9 mouse cellular contexts compared by ENCODE assay signal in the genomic region with DNA sequence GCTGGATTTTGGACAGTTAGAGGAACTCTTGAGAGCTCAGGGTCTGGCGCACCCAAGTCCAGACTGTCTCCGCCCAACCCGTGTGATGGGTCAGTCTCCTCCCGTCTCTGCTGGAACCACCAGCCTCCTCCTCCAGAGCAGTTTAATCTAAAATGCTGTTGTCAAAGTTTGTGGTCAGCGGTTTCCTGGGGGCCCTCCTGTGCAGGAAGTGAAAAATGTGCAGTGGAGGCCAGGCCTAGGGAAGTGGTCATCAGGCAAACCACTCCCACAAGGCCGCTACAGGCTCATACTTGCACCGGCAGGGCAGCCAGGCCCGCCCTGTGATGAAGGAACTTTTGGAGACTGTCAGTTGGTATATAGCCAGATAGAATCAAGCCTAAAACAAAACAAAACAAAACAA. TPM values are rescaled to one million over a fixed set of nuclear protein-coding genes. Genes with fewer than 3 reads are reported as not detected.
DNase-seq lines count a peak whose midpoint lies in the region; ATAC-seq and TF ChIP-seq lines count a peak whose summit lies in the region.
"Had no signal": no experiment of that assay in that cellular context is flagged by ENCODE, and none has a peak within 500 bp of the region (broad histone marks: within the 10 kb centered on the region; RNA-seq: fewer than 3 reads in every experiment).

No protein-coding gene starts in this region.

- H3K4me1 ChIP-seq in liver, adult 2 months (ENCODE audit: control insufficient read depth, insufficient read depth, low read length), result peaks cover 32% of the 10 kb centered on the region
- peaks cover 26% of the 10 kb centered on the region for H3K4me1 ChIP-seq in spleen, adult 2 months (ENCODE audit: control insufficient read depth, insufficient read depth, insufficient read length)

- WGBS in liver, adult 2 months, result 46% methylated on average over 8 of the region's 8 CpGs
- 12% methylated on average over 8 of the region's 8 CpGs for WGBS in spleen, adult 2 months

- DNase-seq in gastrocnemius, adult 18-20 months (ENCODE audit: low spot score), result peak; percentile 57
- DNase-seq in gastrocnemius, postnatal 4 days (ENCODE audit: low spot score in 2 of 2), result no peak
- peak; percentile 56 for DNase-seq in liver, adult 2 months (ENCODE audit: extremely low read depth, low read depth, low spot score)
- DNase-seq in spleen, adult 2 months (ENCODE audit: low read depth in 1 of 2, low spot score in 2 of 2), result peak; percentile 69 to 79
- DNase-seq in cerebellum, adult 11-12 months, result no peak

- peak; percentile 74 for ATAC-seq in granulocyte monocyte progenitor cell, adult 5-6 weeks (replicated peaks; ENCODE audit: poor library complexity, severe bottlenecking)
- ATAC-seq in erythroid progenitor cell, adult 5-6 weeks (replicated peaks; ENCODE audit: low FRiP score, poor library complexity, severe bottlenecking), result no peak
- no peak for ATAC-seq in frontal cortex, adult (ENCODE audit: low TSS enrichment)

- H3K9ac ChIP-seq in liver, adult 2 months (ENCODE audit: low read depth, low read length), result no peak overlapping the region
- H3K9ac ChIP-seq: neural tube, embryonic 12.5 days had no signal

- H3K4me3 ChIP-seq in liver, adult 2 months (ENCODE audit: insufficient read depth, low read depth, low read length), result no peak overlapping the region
- H3K4me3 ChIP-seq in spleen, adult 2 months (ENCODE audit: extremely low read depth, insufficient read depth, insufficient read length), result no peak overlapping the region
- H3K4me3 ChIP-seq: neural tube, embryonic 12.5 days had no signal

- peaks cover 28% of the 10 kb centered on the region; the same call in 1 of the 2 replicates for H3K79me2 ChIP-seq in liver, adult 2 months (ENCODE audit: control insufficient read depth, insufficient read depth, low read length)

- H3K27me3 ChIP-seq in liver, adult 2 months (ENCODE audit: control insufficient read depth, insufficient read depth, low read length), result no peaks in the 10 kb centered on the region
- H3K27me3 ChIP-seq in spleen, adult 2 months (ENCODE audit: control insufficient read depth, insufficient read depth, low read length), result no peaks in the 10 kb centered on the region

- H3K27ac ChIP-seq in liver, adult 2 months (replicated peaks; ENCODE audit: insufficient read depth, low read depth, low read length), result peak overlapping the region; percentile 93
- peak overlapping the region; percentile 38 for H3K27ac ChIP-seq in spleen, adult 2 months (ENCODE audit: insufficient read depth, low read length)
- H3K27ac ChIP-seq: neural tube, embryonic 12.5 days had no signal

- H3K36me3 ChIP-seq in liver, adult 2 months (ENCODE audit: control insufficient read depth, insufficient read depth, low read length), result no peaks in the 10 kb centered on the region
- H3K36me3 ChIP-seq in spleen, adult 2 months (ENCODE audit: control insufficient read depth, insufficient read depth, low read length), result no peaks in the 10 kb centered on the region
- H3K36me3 ChIP-seq: neural tube, embryonic 12.5 days had no signal

- no peak for TF ChIP-seq POLR2A in liver, adult 2 months (IDR thresholded peaks at IDR 0.05; ENCODE audit: extremely low read depth, insufficient read depth, low read length)
- TF ChIP-seq POLR2A in spleen, adult 2 months (IDR thresholded peaks at IDR 0.05; ENCODE audit: low read depth, low read length), result no peak

- no peak for TF ChIP-seq CTCF in liver, adult 2 months (IDR thresholded peaks at IDR 0.05; ENCODE audit: low read depth, low read length)
- TF ChIP-seq CTCF in spleen, adult 2 months (IDR thresholded peaks at IDR 0.05; ENCODE audit: extremely low read depth, insufficient read depth, insufficient read length, insufficient replicate concordance), result no peak

RNA-seq across cellular contexts. Expression of a gene that starts 6.7 kb away (rescaled TPM):
- 1 to 10 TPM; 5.2 to 5.3 TPM for total RNA-seq in gastrocnemius, adult 18-20 months (2021)
- total RNA-seq in gastrocnemius, postnatal 4 days (2021), result 10 to 100 TPM; 23.2 to 27.6 TPM
- 19.6 and 20.5 TPM in 2 replicates for total RNA-seq in granulocyte monocyte progenitor cell, adult 5-6 weeks (2014; fragmentation: Nextera tagmentation)
- 13.3 and 15.6 TPM in 2 replicates for total RNA-seq in granulocyte monocyte progenitor cell, adult 5-6 weeks (2017)
- total RNA-seq in liver, adult 2 months (2014; rRNA removed), result 16.5 and 27.0 TPM in 2 replicates
- polyA plus RNA-seq in liver, adult 2 months (2012; rRNA removed), result 12.5 and 17.1 TPM in 2 replicates
- polyA plus RNA-seq in spleen, adult 2 months (2012; rRNA removed), result 15.3 and 17.3 TPM in 2 replicates
- 1.8 and 4.6 TPM in 2 replicates for total RNA-seq in erythroid progenitor cell, adult 5-6 weeks (2015; ENCODE audit: low replicate concordance)
- total RNA-seq in erythroid progenitor cell, adult 5-6 weeks (2017; ENCODE audit: low replicate concordance), result 2.4 and 3.4 TPM in 2 replicates

Comparison
In these comparisons a context has a peak if more than half of its experiments do, and no peak if none do; other contexts are left out.
1. DNase-seq: peak in gastrocnemius, adult 18-20 months (single experiment), liver, adult 2 months (single experiment) and spleen, adult 2 months (2 of 2); none in gastrocnemius, postnatal 4 days (0 of 2) and cerebellum, adult 11-12 months (single experiment).